8 mouse cellular contexts compared by ENCODE assay signal in the genomic region with DNA sequence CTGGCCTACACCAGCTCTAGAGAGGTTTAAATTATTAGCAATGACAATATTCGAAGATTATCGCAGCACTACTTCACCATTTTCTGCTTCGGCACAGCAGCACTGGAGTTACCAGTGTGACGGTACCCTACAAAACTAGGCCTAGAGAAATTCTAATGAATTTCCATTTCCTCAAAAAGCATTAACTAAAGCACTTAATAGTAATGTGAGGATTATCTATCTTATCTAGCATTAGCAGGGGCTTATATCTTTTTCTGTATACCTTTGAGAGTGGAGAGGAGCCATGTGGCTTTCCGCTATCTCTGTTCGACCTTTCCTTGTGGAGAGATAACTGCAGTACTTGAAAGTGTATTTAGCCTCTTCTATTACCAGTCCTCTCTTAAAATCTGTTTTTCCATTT. TPM values are rescaled to one million over a fixed set of nuclear protein-coding genes. Genes with fewer than 3 reads are reported as not detected.
DNase-seq lines count a peak whose midpoint lies in the region; ATAC-seq and TF ChIP-seq lines count a peak whose summit lies in the region.

No protein-coding gene starts in this region.

- 74% methylated on average over 6 of the region's 6 CpGs for WGBS in kidney, adult 2 months
- WGBS in hindbrain, postnatal 0 days, result 73% methylated on average over 6 of the region's 6 CpGs
- WGBS in midbrain, embryonic 14.5 days, result 57% methylated on average over 6 of the region's 6 CpGs

- no peak for TF ChIP-seq CTCF in kidney, adult 2 months (conservative IDR thresholded peaks at IDR 0.05; ENCODE audit: insufficient read depth, insufficient read length, low read depth, low read length)
- TF ChIP-seq CTCF in hindbrain, postnatal 0 days (IDR thresholded peaks at IDR 0.05; ENCODE audit: low read depth), result no peak

- no peak for ATAC-seq in hindbrain, postnatal 0 days
- no peak for ATAC-seq in midbrain, embryonic 14.5 days (ENCODE audit: low FRiP score, low TSS enrichment)

- H3K9me3 ChIP-seq in hindbrain, postnatal 0 days (ENCODE audit: low read length), result no peaks in the 10 kb centered on the region
- H3K9me3 ChIP-seq in midbrain, embryonic 14.5 days (ENCODE audit: control insufficient read depth, low read length), result no peaks in the 10 kb centered on the region

- no peaks in the 10 kb centered on the region; the same call in 1 of the 2 replicates for H3K4me1 ChIP-seq in kidney, adult 2 months (ENCODE audit: control insufficient read depth, insufficient read depth, low read length)
- H3K4me1 ChIP-seq in brown adipose tissue, adult 24 weeks (ENCODE audit: control insufficient read depth, insufficient read depth, insufficient read length, low read length), result peaks cover 5% of the 10 kb centered on the region
- H3K4me1 ChIP-seq in hindbrain, postnatal 0 days (ENCODE audit: insufficient read depth, low read length), result no peaks in the 10 kb centered on the region; the same call in 1 of the 2 replicates
- H3K4me1 ChIP-seq in midbrain, embryonic 14.5 days (ENCODE audit: control insufficient read depth, insufficient read depth, low read length), result peaks cover 12% of the 10 kb centered on the region; the same call in 1 of the 2 replicates

- H3K27me3 ChIP-seq in kidney, adult 2 months (replicated peaks; ENCODE audit: control insufficient read depth, insufficient read depth, low read length), result no peaks in the 10 kb centered on the region
- no peaks in the 10 kb centered on the region for H3K27me3 ChIP-seq in hindbrain, postnatal 0 days (ENCODE audit: insufficient read depth, low read length)
- no peaks in the 10 kb centered on the region for H3K27me3 ChIP-seq in midbrain, embryonic 14.5 days (ENCODE audit: control insufficient read depth, insufficient read depth, low read length)

- H3K4me2 ChIP-seq in hindbrain, postnatal 0 days (ENCODE audit: low read depth, low read length), result peak overlapping the region; percentile 81
- peak overlapping the region; percentile 60 for H3K4me2 ChIP-seq in midbrain, embryonic 14.5 days (ENCODE audit: low read length)

- no peak for DNase-seq in kidney, adult 2 months
- DNase-seq in kidney, adult 8-10 months, result no peak
- no peak for DNase-seq in hindbrain, postnatal 0 days (ENCODE audit: low spot score)
- no peak for DNase-seq in midbrain, embryonic 14.5 days
- DNase-seq in frontal cortex, postnatal 14 days (ENCODE audit: low spot score in 2 of 2), result no peak
- no peak for DNase-seq in right cerebral cortex, postnatal 4 days
- DNase-seq in adrenal gland, postnatal 10 days, result no peak

- peak overlapping the region; percentile 84; the same call in 1 of the 2 replicates for H3K4me3 ChIP-seq in kidney, adult 2 months (ENCODE audit: insufficient read depth, low read depth, low read length)
- peak overlapping the region; percentile 22; the same call in 1 of the 2 replicates for H3K4me3 ChIP-seq in brown adipose tissue, adult 24 weeks (ENCODE audit: insufficient read depth, low read depth, low read length)
- H3K4me3 ChIP-seq in hindbrain, postnatal 0 days (ENCODE audit: low read length), result peak overlapping the region; percentile 70
- H3K4me3 ChIP-seq in midbrain, embryonic 14.5 days (replicated peaks; ENCODE audit: low read depth, low read length), result peak overlapping the region; percentile 88

- H3K9ac ChIP-seq in hindbrain, postnatal 0 days (replicated peaks; ENCODE audit: low read length), result peak overlapping the region; percentile 70; the same call in 1 of the 2 replicates
- peak overlapping the region; percentile 85; the same call in 1 of the 2 replicates for H3K9ac ChIP-seq in midbrain, embryonic 14.5 days (replicated peaks; ENCODE audit: low read length)

- H3K27ac ChIP-seq in kidney, adult 2 months (ENCODE audit: insufficient read depth, low read depth, low read length), result no peak overlapping the region
- H3K27ac ChIP-seq in brown adipose tissue, adult 24 weeks (replicated peaks; ENCODE audit: low read depth, low read length), result no peak overlapping the region
- no peak overlapping the region for H3K27ac ChIP-seq in hindbrain, postnatal 0 days
- H3K27ac ChIP-seq in midbrain, embryonic 14.5 days (replicated peaks; ENCODE audit: low read depth, low read length), result no peak overlapping the region

- no peak for TF ChIP-seq POLR2A in kidney, adult 2 months (IDR thresholded peaks at IDR 0.05; ENCODE audit: low read depth, low read length)

- no peaks in the 10 kb centered on the region for H3K36me3 ChIP-seq in kidney, adult 2 months (ENCODE audit: control insufficient read depth, insufficient read depth, low read length)
- no peaks in the 10 kb centered on the region for H3K36me3 ChIP-seq in hindbrain, postnatal 0 days (ENCODE audit: insufficient read depth, low read length)
- no peaks in the 10 kb centered on the region for H3K36me3 ChIP-seq in midbrain, embryonic 14.5 days (ENCODE audit: control insufficient read depth, insufficient read depth, low read length)

RNA-seq across cellular contexts. Expression of a gene that starts 1.0 kb away (rescaled TPM):
- 7.5 and 9.2 TPM in 2 replicates for polyA plus RNA-seq in kidney, adult 2 months (2012; rRNA removed)
- 10.1 and 10.6 TPM in 2 replicates for polyA plus RNA-seq in brown adipose tissue, adult 24 weeks (2012; ENCODE audit: insufficient read depth, insufficient read length, missing spikeins)
- 12.0 and 15.8 TPM in 2 replicates for total RNA-seq in hindbrain, postnatal 0 days (2014; rRNA removed)
- polyA plus RNA-seq in hindbrain, postnatal 0 days (2015; fragmentation: Nextera tagmentation; extraction: Ambion mirVana), result 11.0 and 12.6 TPM in 2 replicates
- 9.2 and 12.7 TPM in 2 replicates for polyA plus RNA-seq in midbrain, embryonic 14.5 days (2014; fragmentation: Nextera tagmentation; extraction: Ambion mirVana)
- 10 to 100 TPM; 22.0 to 26.6 TPM for total RNA-seq in adrenal gland, postnatal 10 days (2021)

RNA-seq across cellular contexts. Expression of a gene that starts 9.4 kb away (rescaled TPM):
- polyA plus RNA-seq in kidney, adult 2 months (2012; rRNA removed), result 0.22 and 0.25 TPM in 2 replicates
- 0.75 and 0.79 TPM in 2 replicates for polyA plus RNA-seq in brown adipose tissue, adult 24 weeks (2012; ENCODE audit: insufficient read depth, insufficient read length, missing spikeins)
- total RNA-seq in hindbrain, postnatal 0 days (2014; rRNA removed), result 4.7 and 9.4 TPM in 2 replicates
- 3.3 and 4.1 TPM in 2 replicates for polyA plus RNA-seq in hindbrain, postnatal 0 days (2015; fragmentation: Nextera tagmentation; extraction: Ambion mirVana)
- 5.9 and 7.1 TPM in 2 replicates for polyA plus RNA-seq in midbrain, embryonic 14.5 days (2014; fragmentation: Nextera tagmentation; extraction: Ambion mirVana)
- 1 to 10 TPM; 4.2 to 6.3 TPM for total RNA-seq in adrenal gland, postnatal 10 days (2021)

Comparison
In these comparisons a context has a peak if more than half of its experiments do, and no peak if none do; other contexts are left out.
1. H3K4me3 ChIP-seq: peak in every context shown above with its lines; median percentile 88 in midbrain, embryonic 14.5 days; 84 in kidney, adult 2 months; 70 in hindbrain, postnatal 0 days; 22 in brown adipose tissue, adult 24 weeks.